Mouse (Mus musculus): ENCODE data around the gene Ppp2r5a. TPM values are rescaled to one million over a fixed set of nuclear protein-coding genes. Genes with fewer than 3 reads are reported as not detected.

Gene Ppp2r5a
- polyA plus RNA-seq, 1 experiment from 2014 or later = 32.2 TPM

- no peak overlapping the region for H3K9ac ChIP-seq
- no peak overlapping the region for H3K4me2 ChIP-seq
- H3K36me3 ChIP-seq = no peaks in the 10 kb centered on the region
- peak overlapping the region; percentile 31; the same call in 1 of the 2 replicates for H3K27ac ChIP-seq
- H3K4me3 ChIP-seq = no peak overlapping the region
- WGBS = 39% methylated on average over 5 of the region's 5 CpGs
- H3K27me3 ChIP-seq = no peaks in the 10 kb centered on the region
- no peaks in the 10 kb centered on the region for H3K4me1 ChIP-seq
- 0 out of 2 replicates have a peak, but pooled peaks have one; percentile 6 for ATAC-seq (ENCODE audit: borderline replicate concordance, extremely low read depth, low FRiP score, low TSS enrichment)
- H3K9me3 ChIP-seq = no peaks in the 10 kb centered on the region
Measured at GRCm38 (mm10) chr1:191318686-191319085, 84.4 kb downstream of the Ppp2r5a start.

- under 1% methylated on average over 54 of the region's 54 CpGs for WGBS
- H3K9ac ChIP-seq = peak within 1 kb of the TSS; percentile 80
- H3K9me3 ChIP-seq = no peaks in the 10 kb centered on the region
- H3K27me3 ChIP-seq = no peaks in the 10 kb centered on the region
- H3K27ac ChIP-seq = peak within 1 kb of the TSS; percentile 87
- peak within 1 kb of the TSS; percentile 64 for H3K4me3 ChIP-seq
- H3K4me1 ChIP-seq = peaks cover 6% of the 10 kb centered on the region; the same call in 1 of the 2 replicates
- ATAC-seq (ENCODE audit: borderline replicate concordance, extremely low read depth, low FRiP score, low TSS enrichment) = peak; percentile 94
- peak within 1 kb of the TSS; percentile 66 for H3K4me2 ChIP-seq
- H3K36me3 ChIP-seq = no peaks in the 10 kb centered on the region
Measured at GRCm38 (mm10) chr1:191317591-191318196, 85.4 kb downstream of the Ppp2r5a start, which contains the start of gene Nenf. TSS of gene Nenf (minus strand) at chr1:191318194.

- H3K4me2 ChIP-seq = peak overlapping the region; percentile 66
- 61% methylated on average over 8 of the region's 8 CpGs for WGBS
Measured at GRCm38 (mm10) chr1:191316818-191317217, 86.3 kb downstream of the Ppp2r5a start.

GRCm38 (mm10) chr1:191313926-191314325, 89.1 kb downstream of the Ppp2r5a start:
- no peak overlapping the region for H3K4me3 ChIP-seq
- peaks cover 6% of the 10 kb centered on the region; the same call in 1 of the 2 replicates for H3K4me1 ChIP-seq
- no peak overlapping the region for H3K4me2 ChIP-seq
- H3K27ac ChIP-seq = no peak overlapping the region
- no peaks in the 10 kb centered on the region for H3K27me3 ChIP-seq
- H3K9me3 ChIP-seq = no peaks in the 10 kb centered on the region
- no peaks in the 10 kb centered on the region for H3K36me3 ChIP-seq
- no peak overlapping the region for H3K9ac ChIP-seq
- WGBS = 70% methylated on average over 4 of the region's 4 CpGs
- no peak for ATAC-seq (ENCODE audit: borderline replicate concordance, extremely low read depth, low FRiP score, low TSS enrichment)

More at GRCm38 (mm10) chr1:191316818-191317217, 86.3 kb downstream of the Ppp2r5a start:
- H3K9ac ChIP-seq = no peak overlapping the region
- no peaks in the 10 kb centered on the region for H3K27me3 ChIP-seq
- no peak for ATAC-seq (ENCODE audit: borderline replicate concordance, extremely low read depth, low FRiP score, low TSS enrichment)
- no peaks in the 10 kb centered on the region for H3K9me3 ChIP-seq
- H3K36me3 ChIP-seq = no peaks in the 10 kb centered on the region
- peak overlapping the region; percentile 64 for H3K4me3 ChIP-seq
- 0 out of 2 replicates have a peak overlapping the region, but pooled peaks have one; percentile 87 for H3K27ac ChIP-seq
- peaks cover 6% of the 10 kb centered on the region; the same call in 1 of the 2 replicates for H3K4me1 ChIP-seq

- Histone ChIP-seq H3K4me2 (peak overlapping the region; percentile 57), H3K36me3 (no peaks in the 10 kb centered on the region), H3K9ac (peak overlapping the region; percentile 63), H3K27ac (peak overlapping the region; percentile 58), H3K4me3 (peak overlapping the region; percentile 60), H3K4me1 (peaks cover 6% of the 10 kb centered on the region; the same call in 1 of the 2 replicates), H3K27me3 (no peaks in the 10 kb centered on the region), H3K9me3 (no peaks in the 10 kb centered on the region)
- ATAC-seq (ENCODE audit: borderline replicate concordance, extremely low read depth, low FRiP score, low TSS enrichment) = no peak
- 56% methylated on average over 6 of the region's 6 CpGs for WGBS
Measured at GRCm38 (mm10) chr1:191313158-191313557, 89.9 kb downstream of the Ppp2r5a start.

GRCm38 (mm10) chr1:191312513-191312941, 90.5 kb downstream of the Ppp2r5a start:
- Histone ChIP-seq H3K36me3 (no peaks in the 10 kb centered on the region), H3K4me2 (peak overlapping the region; percentile 57), H3K27me3 (no peaks in the 10 kb centered on the region), H3K9ac (peak overlapping the region; percentile 63), H3K27ac (peak overlapping the region; percentile 58), H3K4me3 (peak overlapping the region; percentile 60), H3K4me1 (peaks cover 6% of the 10 kb centered on the region; the same call in 1 of the 2 replicates), H3K9me3 (no peaks in the 10 kb centered on the region)
- peak; percentile 89 for ATAC-seq (ENCODE audit: borderline replicate concordance, extremely low read depth, low FRiP score, low TSS enrichment)
- WGBS = under 1% methylated on average over 14 of the region's 14 CpGs

- Histone ChIP-seq H3K36me3 (no peaks in the 10 kb centered on the region), H3K9ac (no peak overlapping the region), H3K9me3 (no peaks in the 10 kb centered on the region), H3K27me3 (no peaks in the 10 kb centered on the region), H3K4me1 (peaks cover 6% of the 10 kb centered on the region; the same call in 1 of the 2 replicates), H3K4me3 (no peak overlapping the region), H3K27ac (no peak overlapping the region), H3K4me2 (no peak overlapping the region)
- ATAC-seq (ENCODE audit: borderline replicate concordance, extremely low read depth, low FRiP score, low TSS enrichment) = no peak
- WGBS = 65% methylated on average over 4 of the region's 4 CpGs
Measured at GRCm38 (mm10) chr1:191311296-191311898, 91.7 kb downstream of the Ppp2r5a start.

- 79% methylated on average over 9 of the region's 9 CpGs for WGBS
- H3K4me3 ChIP-seq = no peak overlapping the region
- no peaks in the 10 kb centered on the region for H3K27me3 ChIP-seq
- H3K9me3 ChIP-seq = no peaks in the 10 kb centered on the region
- H3K9ac ChIP-seq = no peak overlapping the region
- no peak overlapping the region for H3K27ac ChIP-seq
- no peak overlapping the region for H3K4me2 ChIP-seq
- no peaks in the 10 kb centered on the region for H3K36me3 ChIP-seq
- peaks cover 10% of the 10 kb centered on the region; the same call in 1 of the 2 replicates for H3K4me1 ChIP-seq
- ATAC-seq (ENCODE audit: borderline replicate concordance, extremely low read depth, low FRiP score, low TSS enrichment) = no peak
Measured at GRCm38 (mm10) chr1:191307766-191308455, 95.2 kb downstream of the Ppp2r5a start.

GRCm38 (mm10) chr1:191306316-191306715, 96.8 kb downstream of the Ppp2r5a start:
- H3K9me3 ChIP-seq = no peaks in the 10 kb centered on the region
- no peak overlapping the region for H3K9ac ChIP-seq
- WGBS = 83% methylated on average over 9 of the region's 9 CpGs
- no peak overlapping the region for H3K4me2 ChIP-seq
- ATAC-seq (ENCODE audit: borderline replicate concordance, extremely low read depth, low FRiP score, low TSS enrichment) = no peak
- no peak overlapping the region for H3K4me3 ChIP-seq
- no peaks in the 10 kb centered on the region for H3K27me3 ChIP-seq
- no peak overlapping the region for H3K27ac ChIP-seq
- no peaks in the 10 kb centered on the region for H3K36me3 ChIP-seq
- H3K4me1 ChIP-seq = 0 out of 2 replicates have a peak, but pooled peaks cover 8% of the 10 kb centered on the region

- Histone ChIP-seq H3K4me3 (no peak overlapping the region), H3K4me2 (no peak overlapping the region), H3K4me1 (0 out of 2 replicates have a peak, but pooled peaks cover 8% of the 10 kb centered on the region), H3K36me3 (no peaks in the 10 kb centered on the region), H3K27me3 (no peaks in the 10 kb centered on the region), H3K9me3 (no peaks in the 10 kb centered on the region), H3K9ac (no peak overlapping the region), H3K27ac (no peak overlapping the region)
- WGBS = 79% methylated on average over 7 of the region's 7 CpGs
- no peak for ATAC-seq (ENCODE audit: borderline replicate concordance, extremely low read depth, low FRiP score, low TSS enrichment)
Measured at GRCm38 (mm10) chr1:191305610-191306009, 97.5 kb downstream of the Ppp2r5a start.

- Histone ChIP-seq H3K36me3 (no peaks in the 10 kb centered on the region), H3K9me3 (no peaks in the 10 kb centered on the region), H3K27ac (no peak overlapping the region), H3K4me2 (no peak overlapping the region), H3K4me3 (no peak overlapping the region), H3K27me3 (no peaks in the 10 kb centered on the region), H3K9ac (no peak overlapping the region), H3K4me1 (0 out of 2 replicates have a peak, but pooled peaks cover 8% of the 10 kb centered on the region)
- WGBS = 65% methylated on average over 6 of the region's 6 CpGs
- no peak for ATAC-seq (ENCODE audit: borderline replicate concordance, extremely low read depth, low FRiP score, low TSS enrichment)
Measured at GRCm38 (mm10) chr1:191304216-191304615, 98.9 kb downstream of the Ppp2r5a start.
